15 mouse cellular contexts compared by ENCODE assay signal in genomic region chrX:48076806-48077425, GRCm38 (mm10). TPM values are rescaled to one million over a fixed set of nuclear protein-coding genes. Genes with fewer than 3 reads are reported as not detected.
DNase-seq lines count a peak whose midpoint lies in the region; ATAC-seq and TF ChIP-seq lines count a peak whose summit lies in the region.
"Had no signal": no experiment of that assay in that cellular context is flagged by ENCODE, and none has a peak within 500 bp of the region (broad histone marks: within the 10 kb centered on the region; RNA-seq: fewer than 3 reads in every experiment).

No protein-coding gene starts in this region.

- no peaks in the 10 kb centered on the region for H3K36me3 ChIP-seq in heart, embryonic 10.5 days
- H3K36me3 ChIP-seq in midbrain, postnatal 0 days (ENCODE audit: insufficient read depth, low read length), result no peaks in the 10 kb centered on the region
- no peaks in the 10 kb centered on the region for H3K36me3 ChIP-seq in midbrain, embryonic 16.5 days (ENCODE audit: control insufficient read depth, insufficient read depth, low read length)
- no peaks in the 10 kb centered on the region for H3K36me3 ChIP-seq in myocyte (ENCODE audit: control insufficient read depth, insufficient read depth)
- no peaks in the 10 kb centered on the region for H3K36me3 ChIP-seq in kidney, embryonic 16.5 days (ENCODE audit: insufficient read depth, low read length)
- H3K36me3 ChIP-seq: G1E; hindbrain, embryonic 10.5 days; liver, embryonic 15.5 days had no signal

- no peak overlapping the region for H3K4me3 ChIP-seq in heart, embryonic 10.5 days
- no peak overlapping the region for H3K4me3 ChIP-seq in midbrain, postnatal 0 days (ENCODE audit: low read depth, low read length)
- H3K4me3 ChIP-seq in midbrain, embryonic 16.5 days (ENCODE audit: low read depth, low read length), result no peak overlapping the region
- no peak overlapping the region for H3K4me3 ChIP-seq in cerebellum, adult 2 months (replicated peaks; ENCODE audit: insufficient read depth, low read depth, low read length)
- H3K4me3 ChIP-seq in myocyte, result no peak overlapping the region
- no peak overlapping the region for H3K4me3 ChIP-seq in kidney, embryonic 16.5 days (ENCODE audit: low read length)
- H3K4me3 ChIP-seq: hindbrain, embryonic 10.5 days; liver, embryonic 15.5 days had no signal

- no peak overlapping the region for H3ac ChIP-seq in myocyte (ENCODE audit: control insufficient read depth, insufficient read length)

- no peak overlapping the region for H3K9ac ChIP-seq in midbrain, postnatal 0 days (replicated peaks; ENCODE audit: low read length, poor library complexity, severe bottlenecking)
- H3K9ac ChIP-seq in midbrain, embryonic 16.5 days (ENCODE audit: low read depth, low read length), result no peak overlapping the region
- no peak overlapping the region for H3K9ac ChIP-seq in kidney, embryonic 16.5 days (replicated peaks; ENCODE audit: low read length)
- H3K9ac ChIP-seq: liver, embryonic 15.5 days had no signal

- no peak overlapping the region for H3K4me2 ChIP-seq in midbrain, postnatal 0 days (ENCODE audit: low read depth, low read length, poor library complexity, severe bottlenecking)
- no peak overlapping the region for H3K4me2 ChIP-seq in midbrain, embryonic 16.5 days (ENCODE audit: low read length)
- peak overlapping the region; percentile 50 for H3K4me2 ChIP-seq in myocyte (ENCODE audit: low read depth)
- H3K4me2 ChIP-seq in kidney, embryonic 16.5 days (replicated peaks; ENCODE audit: low read depth, low read length), result no peak overlapping the region
- H3K4me2 ChIP-seq: liver, embryonic 15.5 days had no signal

- no peak for ATAC-seq in midbrain, postnatal 0 days (ENCODE audit: low FRiP score)
- no peak for ATAC-seq in midbrain, embryonic 16.5 days
- no peak for ATAC-seq in kidney, embryonic 16.5 days (ENCODE audit: low FRiP score, low TSS enrichment)

- no peak for TF ChIP-seq POLR2A in cerebellum, adult 2 months (IDR thresholded peaks at IDR 0.05; ENCODE audit: borderline replicate concordance, insufficient read depth, low read length)
- no peak for TF ChIP-seq POLR2A in myocyte (IDR thresholded peaks at IDR 0.05; ENCODE audit: insufficient read length, low read depth)

- peaks cover 10% of the 10 kb centered on the region for H3K27me3 ChIP-seq in heart, embryonic 10.5 days (ENCODE audit: insufficient read depth, poor library complexity, severe bottlenecking)
- peaks cover 3% of the 10 kb centered on the region; the same call in 1 of the 2 replicates for H3K27me3 ChIP-seq in midbrain, postnatal 0 days (ENCODE audit: insufficient read depth, low read length)
- H3K27me3 ChIP-seq in midbrain, embryonic 16.5 days (ENCODE audit: control insufficient read depth, insufficient read depth, low read depth, low read length), result no peaks in the 10 kb centered on the region; the same call in none of the 2 replicates
- no peaks in the 10 kb centered on the region for H3K27me3 ChIP-seq in cerebellum, adult 2 months (ENCODE audit: control insufficient read depth, insufficient read depth, low read length)
- no peaks in the 10 kb centered on the region for H3K27me3 ChIP-seq in myocyte (ENCODE audit: control insufficient read depth, insufficient read depth, insufficient read length)
- no peaks in the 10 kb centered on the region; the same call in 1 of the 2 replicates for H3K27me3 ChIP-seq in kidney, embryonic 16.5 days (ENCODE audit: insufficient read depth, low read length)

- no peak overlapping the region for H3K27ac ChIP-seq in heart, embryonic 10.5 days
- H3K27ac ChIP-seq in midbrain, postnatal 0 days (ENCODE audit: low read depth, low read length), result no peak overlapping the region
- no peak overlapping the region for H3K27ac ChIP-seq in midbrain, embryonic 16.5 days (ENCODE audit: low read length)
- H3K27ac ChIP-seq in cerebellum, adult 2 months (ENCODE audit: insufficient read depth, low read length), result peak overlapping the region; percentile 23; the same call in 1 of the 2 replicates
- no peak overlapping the region for H3K27ac ChIP-seq in kidney, embryonic 16.5 days (ENCODE audit: low read length)
- H3K27ac ChIP-seq: hindbrain, embryonic 10.5 days; liver, embryonic 15.5 days had no signal

- no peaks in the 10 kb centered on the region for H3K79me2 ChIP-seq in myocyte (ENCODE audit: control insufficient read depth, insufficient read depth)

- H3K4me1 ChIP-seq in heart, embryonic 10.5 days, result no peaks in the 10 kb centered on the region
- no peaks in the 10 kb centered on the region for H3K4me1 ChIP-seq in midbrain, postnatal 0 days (ENCODE audit: insufficient read depth, low read length)
- H3K4me1 ChIP-seq in midbrain, embryonic 16.5 days (ENCODE audit: control insufficient read depth, insufficient read depth, low read length), result no peaks in the 10 kb centered on the region
- H3K4me1 ChIP-seq in cerebellum, adult 2 months (ENCODE audit: control insufficient read depth, insufficient read depth, low read length), result peaks cover 3% of the 10 kb centered on the region; the same call in 1 of the 2 replicates
- H3K4me1 ChIP-seq in kidney, embryonic 16.5 days (ENCODE audit: insufficient read depth, low read length), result no peaks in the 10 kb centered on the region
- H3K4me1 ChIP-seq: hindbrain, embryonic 10.5 days; liver, embryonic 15.5 days had no signal

- peak; percentile 25 to 40 for DNase-seq in heart, adult 18-20 months
- no peak for DNase-seq in heart, embryonic 10.5 days (ENCODE audit: low spot score)
- DNase-seq in midbrain, postnatal 0 days (ENCODE audit: low spot score), result peak; percentile 19
- DNase-seq in cerebellum, adult 2 months, result peak; percentile 35 to 64
- DNase-seq in embryo, embryonic 10 days (ENCODE audit: low spot score), result no peak
- DNase-seq: adrenal gland, adult 2 months; kidney, adult 9 months; midbrain, embryonic 14.5 days had no signal

- WGBS in heart, embryonic 10.5 days, result 83% methylated on average over 4 of the region's 4 CpGs
- WGBS in midbrain, postnatal 0 days, result 89% methylated on average over 4 of the region's 4 CpGs
- 87% methylated on average over 4 of the region's 4 CpGs for WGBS in midbrain, embryonic 16.5 days
- WGBS in cerebellum, adult 2 months, result 26% methylated on average over 4 of the region's 4 CpGs
- WGBS in kidney, embryonic 16.5 days, result 82% methylated on average over 4 of the region's 4 CpGs

- no peak for TF ChIP-seq CTCF in midbrain, postnatal 0 days (IDR thresholded peaks at IDR 0.05)
- TF ChIP-seq CTCF in cerebellum, adult 2 months (IDR thresholded peaks at IDR 0.05; ENCODE audit: borderline replicate concordance, insufficient read depth, low read depth, low read length), result no peak

- H3K9me3 ChIP-seq in heart, embryonic 10.5 days, result no peaks in the 10 kb centered on the region
- H3K9me3 ChIP-seq in midbrain, postnatal 0 days (ENCODE audit: low read length), result no peaks in the 10 kb centered on the region
- H3K9me3 ChIP-seq in midbrain, embryonic 16.5 days (replicated peaks; ENCODE audit: control insufficient read depth, low read length, poor library complexity, severe bottlenecking), result no peaks in the 10 kb centered on the region
- H3K9me3 ChIP-seq in kidney, embryonic 16.5 days (ENCODE audit: low read length), result no peaks in the 10 kb centered on the region
- H3K9me3 ChIP-seq: G1E; hindbrain, embryonic 10.5 days; liver, embryonic 15.5 days had no signal

TF ChIP-seq in myocyte, 11 proteins besides CTCF, POLR2A, EP300 and RAD21:
- TF ChIP-seq TCF12 (IDR thresholded peaks at IDR 0.05; ENCODE audit: insufficient read depth, poor library complexity, severe bottlenecking), result no peak
- TF ChIP-seq USF1 (IDR thresholded peaks at IDR 0.05; ENCODE audit: low read depth), result no peak
- TF ChIP-seq REST (IDR thresholded peaks at IDR 0.05; ENCODE audit: insufficient read depth, insufficient read length), result no peak
- no peak for TF ChIP-seq CEBPB (IDR thresholded peaks at IDR 0.05; ENCODE audit: insufficient read depth, poor library complexity, severe bottlenecking)
- no peak for TF ChIP-seq SRF (IDR thresholded peaks at IDR 0.05; ENCODE audit: control insufficient read depth, insufficient read length, low read depth)
- no peak for TF ChIP-seq MYOD1 (IDR thresholded peaks at IDR 0.05; ENCODE audit: control insufficient read depth in 1 of 3, insufficient read length in 2 of 3, low read depth in 2 of 3)
- TF ChIP-seq MYOG (IDR thresholded peaks at IDR 0.05; ENCODE audit: control insufficient read depth in 1 of 3, insufficient read depth in 1 of 3, insufficient read length in 2 of 3, low read depth in 2 of 3), result no peak
- no peak for TF ChIP-seq TCF3 (IDR thresholded peaks at IDR 0.05; ENCODE audit: insufficient read length, low read depth)
- TF ChIP-seq E2F4 (IDR thresholded peaks at IDR 0.05; ENCODE audit: insufficient read depth), result no peak
- TF ChIP-seq POLR2AphosphoS2 (IDR thresholded peaks at IDR 0.05; ENCODE audit: insufficient read length, low read depth), result no peak
- TF ChIP-seq MAX (IDR thresholded peaks at IDR 0.05; ENCODE audit: low read depth), result no peak

RNA-seq across cellular contexts. Expression of gene Xpnpep2, which starts 31.6 kb away (rescaled TPM):
- 1 to 10 TPM; 1.3 to 2.5 TPM for total RNA-seq in heart, adult 18-20 months (2021)
- 0.34 and 1.1 TPM in 2 replicates for polyA plus RNA-seq in heart, embryonic 10.5 days (2016; fragmentation: Nextera tagmentation; extraction: Ambion mirVana)
- 3.3 and 6.3 TPM in 2 replicates for total RNA-seq in midbrain, postnatal 0 days (2014; rRNA removed)
- polyA plus RNA-seq in midbrain, postnatal 0 days (2015; fragmentation: Nextera tagmentation; extraction: Ambion mirVana), result 0.79 and 0.85 TPM in 2 replicates
- 0.55 and 0.84 TPM in 2 replicates for polyA plus RNA-seq in midbrain, embryonic 16.5 days (2015; fragmentation: Nextera tagmentation; extraction: Ambion mirVana)
- 0.08 and 0.13 TPM in 2 replicates for polyA plus RNA-seq in cerebellum, adult 2 months (2012; rRNA removed)
- polyA plus RNA-seq in myocyte (2012; fragmentation: generic; extraction: Trizol), result 1.0 TPM
- polyA plus RNA-seq in kidney, embryonic 16.5 days (2015; fragmentation: Nextera tagmentation; extraction: Ambion mirVana), result 7.8 and 8.3 TPM in 2 replicates
- total RNA-seq: common myeloid progenitor, adult 5-6 weeks had no signal

RNA-seq across cellular contexts. Expression of gene Apln, which starts 42.3 kb away (rescaled TPM):
- total RNA-seq in heart, adult 18-20 months (2021), result 10 to 100 TPM in 1 of 2 experiments, 1 to 10 TPM in 1; 4.6 to 15.9 TPM
- polyA plus RNA-seq in heart, embryonic 10.5 days (2016; fragmentation: Nextera tagmentation; extraction: Ambion mirVana), result 0.71 and 1.4 TPM in 2 replicates
- 5.9 and 9.2 TPM in 2 replicates for total RNA-seq in midbrain, postnatal 0 days (2014; rRNA removed)
- 1.0 and 1.3 TPM in 2 replicates for polyA plus RNA-seq in midbrain, postnatal 0 days (2015; fragmentation: Nextera tagmentation; extraction: Ambion mirVana)
- polyA plus RNA-seq in midbrain, embryonic 16.5 days (2015; fragmentation: Nextera tagmentation; extraction: Ambion mirVana), result 4.5 and 4.6 TPM in 2 replicates
- polyA plus RNA-seq in cerebellum, adult 2 months (2012; rRNA removed), result 20.0 and 24.9 TPM in 2 replicates
- polyA plus RNA-seq in myocyte (2012; fragmentation: generic; extraction: Trizol), result 2.4 TPM
- 6.2 and 7.1 TPM in 2 replicates for polyA plus RNA-seq in kidney, embryonic 16.5 days (2015; fragmentation: Nextera tagmentation; extraction: Ambion mirVana)

Comparison
In these comparisons a context has a peak if more than half of its experiments do, and no peak if none do; other contexts are left out.
1. DNase-seq: peak in heart, adult 18-20 months (2 of 2), midbrain, postnatal 0 days (single experiment) and cerebellum, adult 2 months (2 of 2); none in heart, embryonic 10.5 days (single experiment) and embryo, embryonic 10 days (single experiment).